Mouse (Mus musculus) lung, postnatal 0 days (tissue): ENCODE results near the gene Gm20388.

Experiments
- CTCF ChIP-seq: IDR thresholded peaks from 2 replicates; pipeline ENCODE4 v1.5.1; 2016; ENCODE audit warnings: antibody characterized with exemption, mild to moderate bottlenecking
- EP300 ChIP-seq: IDR thresholded peaks from 2 replicates; pipeline ENCODE4 v1.6.1; 2016; ENCODE audit warnings: antibody characterized with exemption, mild to moderate bottlenecking, control low read depth

DNA sequence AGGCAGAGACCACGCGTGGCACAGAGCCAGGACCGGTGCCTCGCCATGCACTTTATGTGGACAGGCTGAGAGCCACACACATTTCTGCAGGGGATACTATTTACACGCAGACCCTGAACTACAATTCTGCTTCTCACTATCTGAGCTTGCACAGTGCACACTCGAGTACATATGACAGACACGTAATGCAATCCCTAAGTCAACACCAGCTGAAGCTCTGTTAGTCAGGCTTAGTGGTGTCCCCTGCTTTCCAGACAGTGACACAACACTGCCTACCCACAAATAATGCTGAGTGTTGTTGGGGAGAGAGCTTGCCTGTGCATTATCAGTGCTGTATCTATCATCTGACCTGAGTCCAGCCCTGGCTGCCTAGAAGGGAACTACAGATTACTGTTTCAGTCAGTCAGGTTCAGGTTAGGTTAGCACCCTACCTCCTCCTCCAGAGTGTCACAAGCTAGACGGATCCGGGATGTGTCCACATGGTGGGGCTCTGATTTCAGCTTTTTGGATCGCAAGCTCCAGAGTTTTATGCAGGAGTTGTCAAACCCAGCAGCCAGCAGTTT, 4092.0 kb downstream of the Gm20388 start:
- no peak for TF ChIP-seq EP300
- no peak for TF ChIP-seq CTCF
